Comparison of ENCODE assay signal across 8 mouse cellular contexts in genomic region chr4:136836387-136836931, GRCm38 (mm10). TPM values are rescaled to one million over a fixed set of nuclear protein-coding genes. Genes with fewer than 3 reads are reported as not detected.
DNase-seq lines count a peak whose midpoint lies in the region; ATAC-seq lines count a peak whose summit lies in the region.

No protein-coding gene starts in this region.

- peak overlapping the region; percentile 97 for H3K4me3 ChIP-seq in neural tube, embryonic 11.5 days (ENCODE audit: low read depth, low read length)
- peak overlapping the region; percentile 90 for H3K4me3 ChIP-seq in intestine, embryonic 16.5 days (ENCODE audit: low read length)
- peak overlapping the region; percentile 90 for H3K4me3 ChIP-seq in neural tube, embryonic 15.5 days (replicated peaks)

- WGBS in neural tube, embryonic 11.5 days = under 1% methylated on average over 25 of the region's 27 CpGs
- 1% methylated on average over 27 of the region's 27 CpGs for WGBS in intestine, embryonic 16.5 days
- WGBS in neural tube, embryonic 15.5 days = 2% methylated on average over 27 of the region's 27 CpGs

- H3K36me3 ChIP-seq in neural tube, embryonic 11.5 days (ENCODE audit: control insufficient read depth, insufficient read depth, low read length) = no peaks in the 10 kb centered on the region
- H3K36me3 ChIP-seq in intestine, embryonic 16.5 days (ENCODE audit: control insufficient read depth, insufficient read depth, low read length) = no peaks in the 10 kb centered on the region
- H3K36me3 ChIP-seq in neural tube, embryonic 15.5 days = no peaks in the 10 kb centered on the region

- peak overlapping the region; percentile 94 for H3K4me2 ChIP-seq in neural tube, embryonic 11.5 days (ENCODE audit: low read depth)
- H3K4me2 ChIP-seq in intestine, embryonic 16.5 days (ENCODE audit: low read depth, low read length) = peak overlapping the region; percentile 97
- H3K4me2 ChIP-seq in neural tube, embryonic 15.5 days = peak overlapping the region; percentile 88

- peak; percentile 32 for ATAC-seq in cerebellum, adult (ENCODE audit: insufficient number of reproducible peaks, low FRiP score, low TSS enrichment)
- ATAC-seq in neural tube, embryonic 11.5 days (ENCODE audit: insufficient read depth, low FRiP score, low TSS enrichment) = peak; percentile 73
- peak; percentile 37 for ATAC-seq in intestine, embryonic 16.5 days
- peak; percentile 75 for ATAC-seq in neural tube, embryonic 15.5 days (ENCODE audit: low FRiP score)

- no peaks in the 10 kb centered on the region for H3K27me3 ChIP-seq in neural tube, embryonic 11.5 days (ENCODE audit: control insufficient read depth, insufficient read depth, low read length)
- no peaks in the 10 kb centered on the region for H3K27me3 ChIP-seq in intestine, embryonic 16.5 days (replicated peaks; ENCODE audit: control insufficient read depth, insufficient read depth, low read length)
- peaks cover 7% of the 10 kb centered on the region; the same call in 1 of the 2 replicates for H3K27me3 ChIP-seq in neural tube, embryonic 15.5 days (replicated peaks)

- peak overlapping the region; percentile 97 for H3K9ac ChIP-seq in neural tube, embryonic 11.5 days (ENCODE audit: low read length)
- peak overlapping the region; percentile 84 for H3K9ac ChIP-seq in intestine, embryonic 16.5 days (ENCODE audit: low read depth, low read length)
- peak overlapping the region; percentile 92 for H3K9ac ChIP-seq in neural tube, embryonic 15.5 days (replicated peaks)

- H3K27ac ChIP-seq in neural tube, embryonic 11.5 days (ENCODE audit: low read depth, low read length) = peak overlapping the region; percentile 96
- peak overlapping the region; percentile 87 for H3K27ac ChIP-seq in intestine, embryonic 16.5 days (ENCODE audit: low read length)
- H3K27ac ChIP-seq in neural tube, embryonic 15.5 days (replicated peaks) = peak overlapping the region; percentile 99

- H3K9me3 ChIP-seq in neural tube, embryonic 11.5 days (ENCODE audit: control insufficient read depth, low read length) = no peaks in the 10 kb centered on the region
- H3K9me3 ChIP-seq in intestine, embryonic 16.5 days (ENCODE audit: control insufficient read depth, low read length) = no peaks in the 10 kb centered on the region
- H3K9me3 ChIP-seq in neural tube, embryonic 15.5 days (replicated peaks) = no peaks in the 10 kb centered on the region

- H3K4me1 ChIP-seq in neural tube, embryonic 11.5 days (ENCODE audit: control insufficient read depth, insufficient read depth, low read length) = peaks cover 25% of the 10 kb centered on the region
- peaks cover 61% of the 10 kb centered on the region for H3K4me1 ChIP-seq in intestine, embryonic 16.5 days (ENCODE audit: control insufficient read depth, insufficient read depth, low read length)
- peaks cover 59% of the 10 kb centered on the region for H3K4me1 ChIP-seq in neural tube, embryonic 15.5 days

- no peak for DNase-seq in cerebellum, adult 9-11 months
- peak; percentile 82 for DNase-seq in neural tube, embryonic 11.5 days (ENCODE audit: low spot score)
- DNase-seq in neural tube, embryonic 10.5 days (ENCODE audit: extremely low spot score, low spot score) = no peak
- no peak for DNase-seq in adrenal gland, postnatal 10 days
- DNase-seq in urinary bladder, postnatal 10 days (ENCODE audit: low spot score) = no peak

RNA-seq across cellular contexts. Expression of gene Ephb2, which starts 0.7 kb away (rescaled TPM):
- 20.4 and 21.0 TPM in 2 replicates for polyA plus RNA-seq in neural tube, embryonic 11.5 days (2014; fragmentation: Nextera tagmentation; extraction: Ambion mirVana)
- 3.1 and 3.5 TPM in 2 replicates for polyA plus RNA-seq in intestine, embryonic 16.5 days (2015; fragmentation: Nextera tagmentation; extraction: Ambion mirVana)
- 13.7 and 21.3 TPM in 2 replicates for polyA plus RNA-seq in neural tube, embryonic 15.5 days (2015; fragmentation: Nextera tagmentation; extraction: Ambion mirVana)
- 10 to 100 TPM in 1 of 2 experiments, 1 to 10 TPM in 1; 8.5 to 12.4 TPM for total RNA-seq in adrenal gland, postnatal 10 days (2021)

RNA-seq across cellular contexts. Expression of gene C1qb, which starts 49.5 kb away (rescaled TPM):
- 24.2 and 27.3 TPM in 2 replicates for polyA plus RNA-seq in neural tube, embryonic 11.5 days (2014; fragmentation: Nextera tagmentation; extraction: Ambion mirVana)
- 76.3 and 77.6 TPM in 2 replicates for polyA plus RNA-seq in intestine, embryonic 16.5 days (2015; fragmentation: Nextera tagmentation; extraction: Ambion mirVana)
- polyA plus RNA-seq in neural tube, embryonic 15.5 days (2015; fragmentation: Nextera tagmentation; extraction: Ambion mirVana) = 62.0 and 62.4 TPM in 2 replicates
- 10 to 100 TPM; 30.0 to 42.6 TPM for total RNA-seq in adrenal gland, postnatal 10 days (2021)

RNA-seq across cellular contexts. Expression of gene C1qc, which starts 56.4 kb away (rescaled TPM):
- polyA plus RNA-seq in neural tube, embryonic 11.5 days (2014; fragmentation: Nextera tagmentation; extraction: Ambion mirVana) = 12.3 and 13.3 TPM in 2 replicates
- polyA plus RNA-seq in intestine, embryonic 16.5 days (2015; fragmentation: Nextera tagmentation; extraction: Ambion mirVana) = 28.4 and 32.9 TPM in 2 replicates
- 28.4 and 29.0 TPM in 2 replicates for polyA plus RNA-seq in neural tube, embryonic 15.5 days (2015; fragmentation: Nextera tagmentation; extraction: Ambion mirVana)
- 10 to 100 TPM; 23.7 to 31.8 TPM for total RNA-seq in adrenal gland, postnatal 10 days (2021)
